Mouse (Mus musculus): ENCODE results near the gene Pex10.

GRCm38 (mm10) chr4:155075813-155076212 lies 9.0 kb downstream of the Pex10 start:
- no peak for TF ChIP-seq CTCF (IDR thresholded peaks at IDR 0.05; ENCODE audit: low read depth)
- no peak for TF ChIP-seq EP300 (IDR thresholded peaks at IDR 0.05; ENCODE audit: low read depth)

Data from liver, postnatal 0 days (tissue).